Mouse (Mus musculus) T-helper 2 cell (primary cell): ENCODE measurements around the gene Akap3.

ENCODE experiments used
- in situ Hi-C: fragments of 300-600 bp; cut with MboI, MseI; formaldehyde crosslinking; loops from one replicate; pipeline ENCODE4 v1.15.1; 2025; ENCODE audit warnings: high pct_unique_total_duplicates

Gene Akap3

GRCm38 (mm10) chr6:126852881-126853280 is at the start of gene Akap3:
Akap3 (plus strand) TSS chr6:126853098.
- in situ Hi-C loops = loop anchor here (5.0 kb wide), 1 partner anchor 84 kb away; the partner anchor contains the start of genes D6Wsu163e and Rad51ap1

GRCm38 (mm10) chr6:126806783-126807182 is 46.1 kb upstream of the Akap3 start:
- in situ Hi-C loops = loop anchor here (10.0 kb wide), 1 partner anchor 128 kb away; the partner anchor contains the start of genes D6Wsu163e and Rad51ap1

- in situ Hi-C loops = loop anchor here (10.0 kb wide), 1 partner anchor 127 kb away; the partner anchor contains the start of genes D6Wsu163e and Rad51ap1
These were observed 44.8 kb upstream of the Akap3 start for GRCm38 (mm10) chr6:126808134-126808533.

- in situ Hi-C loops = loop anchor here (10.0 kb wide), 1 partner anchor 126 kb away; the partner anchor contains the start of genes D6Wsu163e and Rad51ap1
These were observed 44.3 kb upstream of the Akap3 start for GRCm38 (mm10) chr6:126808561-126808960.

GRCm38 (mm10) chr6:126811481-126811880 is 41.4 kb upstream of the Akap3 start:
- in situ Hi-C loops = no loop called here

GRCm38 (mm10) chr6:126815206-126815750 is 37.6 kb upstream of the Akap3 start:
- in situ Hi-C loops = no loop called here

GRCm38 (mm10) chr6:126816338-126816737 is 36.6 kb upstream of the Akap3 start:
- in situ Hi-C loops = no loop called here

GRCm38 (mm10) chr6:126823087-126823486 is 29.8 kb upstream of the Akap3 start:
- in situ Hi-C loops = no loop called here

GRCm38 (mm10) chr6:126836628-126837027 is 16.3 kb upstream of the Akap3 start:
- in situ Hi-C loops = no loop called here

- in situ Hi-C loops = no loop called here
These were observed 3.9 kb upstream of the Akap3 start, which contains the start of gene Ndufa9 for GRCm38 (mm10) chr6:126848712-126849704. Ndufa9 (minus strand) TSS chr6:126849136.

GRCm38 (mm10) chr6:126877118-126877517 is 24.2 kb downstream of the Akap3 start:
- in situ Hi-C loops = no loop called here

GRCm38 (mm10) chr6:126907378-126907777 is 54.5 kb downstream of the Akap3 start:
- in situ Hi-C loops = no loop called here

- in situ Hi-C loops = no loop called here
These were observed 55.0 kb downstream of the Akap3 start for GRCm38 (mm10) chr6:126907876-126908275.

GRCm38 (mm10) chr6:126910727-126911126 is 57.8 kb downstream of the Akap3 start:
- in situ Hi-C loops = no loop called here

GRCm38 (mm10) chr6:126914928-126915327 is 62.0 kb downstream of the Akap3 start:
- in situ Hi-C loops = no loop called here

- in situ Hi-C loops = no loop called here
These were observed 68.4 kb downstream of the Akap3 start, which contains the start of gene Dyrk4 for GRCm38 (mm10) chr6:126921111-126921881. Dyrk4 (minus strand) TSS chr6:126921839.
